16 mouse cellular contexts compared by ENCODE assay signal in genomic region chr14:21090930-21091486, GRCm38 (mm10).
"Had no signal": no experiment of that assay in that cellular context is flagged by ENCODE, and none has a peak within 500 bp of the region (broad histone marks: within the 10 kb centered on the region; RNA-seq: fewer than 3 reads in every experiment).

No protein-coding gene starts in this region.

- H3K9ac ChIP-seq: liver, embryonic 12.5 days; liver, embryonic 15.5 days; lung, embryonic 15.5 days; stomach, embryonic 15.5 days had no signal

- DNase-seq: kidney, adult 2 months; kidney, postnatal 25 days; layer of hippocampus, adult 9-11 months; lung, adult 18-20 months; lung, postnatal 10 days; midbrain, embryonic 14.5 days; right cerebral cortex, postnatal 14 days; right cerebral cortex, postnatal 4 days had no signal

- H3K27ac ChIP-seq: kidney, postnatal 0 days; layer of hippocampus, adult 2 months; left cerebral cortex, adult 2 months; liver, embryonic 12.5 days; lung, embryonic 15.5 days; stomach, embryonic 15.5 days had no signal

- H3K4me2 ChIP-seq: liver, embryonic 12.5 days; lung, embryonic 15.5 days; midbrain, embryonic 11.5 days; stomach, embryonic 15.5 days had no signal

- H3K4me3 ChIP-seq: layer of hippocampus, adult 2 months; left cerebral cortex, adult 2 months; liver, embryonic 12.5 days; liver, embryonic 15.5 days; lung, embryonic 15.5 days; stomach, embryonic 15.5 days had no signal

- H3K9me3 ChIP-seq: liver, embryonic 12.5 days; liver, embryonic 15.5 days; lung, embryonic 15.5 days; stomach, embryonic 15.5 days had no signal

- H3K27me3 ChIP-seq: liver, embryonic 12.5 days; liver, embryonic 15.5 days; lung, embryonic 15.5 days; stomach, embryonic 15.5 days had no signal

- ATAC-seq: liver, embryonic 12.5 days had no signal
